Mouse (Mus musculus): Measurements from ENCODE around the gene Haus2. TPM values are rescaled to one million over a fixed set of nuclear protein-coding genes. Genes with fewer than 3 reads are reported as not detected.
A peak's percentile ranks its signal among the peaks of the same experiment; 100 is the strongest.

Gene Haus2
- polyA plus RNA-seq, 2 experiments = 7.4 to 11.4 TPM

GRCm38 (mm10) chr2:120631521-120631920 lies 22.3 kb downstream of the Haus2 start:
- ATAC-seq (ENCODE audit: insufficient read depth) = no peak
- peak in 2 of 3 experiments; percentile 69 to 80 for DNase-seq (ENCODE audit: low read depth in 3 of 3, low spot score in 3 of 3)
- peak; percentile 76 for TF ChIP-seq EP300 (IDR thresholded peaks at IDR 0.05; ENCODE audit: low read depth)
- no peak for TF ChIP-seq CTCF (IDR thresholded peaks at IDR 0.05; ENCODE audit: low read depth)
- peaks cover 12% of the 10 kb centered on the region for H3K27me3 ChIP-seq (ENCODE audit: control insufficient read depth, insufficient read depth, low read length)
- WGBS (ENCODE audit: insufficient replicate concordance) = 23% methylated on average over 2 of the region's 2 CpGs
- no peaks in the 10 kb centered on the region for H3K36me3 ChIP-seq (replicated peaks; ENCODE audit: control insufficient read depth, insufficient read depth, low read depth)
- no peak overlapping the region for H3K9ac ChIP-seq (replicated peaks)
- no peak overlapping the region for H3K4me3 ChIP-seq (ENCODE audit: insufficient read depth in 1 of 2, low read depth in 2 of 2, low read length in 2 of 2)
- H3K9me3 ChIP-seq (ENCODE audit: control insufficient read depth, low read length) = no peaks in the 10 kb centered on the region
- peak overlapping the region; percentile 17 for H3K4me2 ChIP-seq (ENCODE audit: low read depth)
- H3K4me1 ChIP-seq (replicated peaks; ENCODE audit: control insufficient read depth in 2 of 2, insufficient read depth in 2 of 2, low read length in 1 of 2) = peaks cover 17 to 22% of the 10 kb centered on the region in 2 experiments
- no peak overlapping the region for H3K27ac ChIP-seq

- H3K9me3 ChIP-seq (ENCODE audit: control insufficient read depth, low read length) = no peaks in the 10 kb centered on the region
- peak overlapping the region; percentile 17 for H3K4me2 ChIP-seq (ENCODE audit: low read depth)
- no peak overlapping the region for H3K9ac ChIP-seq (replicated peaks)
- WGBS (ENCODE audit: insufficient replicate concordance) = 15% methylated on average over 4 of the region's 4 CpGs
- H3K27me3 ChIP-seq (ENCODE audit: control insufficient read depth, insufficient read depth, low read length) = peaks cover 12% of the 10 kb centered on the region
- no peak for ATAC-seq (ENCODE audit: insufficient read depth)
- DNase-seq (ENCODE audit: low read depth in 3 of 3, low spot score in 3 of 3) = no peak
- TF ChIP-seq EP300 (IDR thresholded peaks at IDR 0.05; ENCODE audit: low read depth) (no peak), CTCF (IDR thresholded peaks at IDR 0.05; ENCODE audit: low read depth) (no peak)
- no peak overlapping the region for H3K4me3 ChIP-seq (ENCODE audit: insufficient read depth in 1 of 2, low read depth in 2 of 2, low read length in 2 of 2)
- no peaks in the 10 kb centered on the region for H3K36me3 ChIP-seq (replicated peaks; ENCODE audit: control insufficient read depth, insufficient read depth, low read depth)
- H3K27ac ChIP-seq = no peak overlapping the region
- H3K4me1 ChIP-seq (replicated peaks; ENCODE audit: control insufficient read depth in 2 of 2, insufficient read depth in 2 of 2, low read length in 1 of 2) = peaks cover 17 to 22% of the 10 kb centered on the region in 2 experiments
These were observed 22.8 kb downstream of the Haus2 start for GRCm38 (mm10) chr2:120631957-120632356.

- no peak overlapping the region for H3K4me3 ChIP-seq (ENCODE audit: insufficient read depth in 1 of 2, low read depth in 2 of 2, low read length in 2 of 2)
- no peaks in the 10 kb centered on the region for H3K27me3 ChIP-seq (ENCODE audit: control insufficient read depth, insufficient read depth, low read length)
- H3K4me1 ChIP-seq (replicated peaks; ENCODE audit: control insufficient read depth in 2 of 2, insufficient read depth in 2 of 2, low read length in 1 of 2) = 0 out of 4 replicates have a peak, but pooled peaks cover 0 to 3% of the 10 kb centered on the region in 2 experiments
- no peak overlapping the region for H3K4me2 ChIP-seq (ENCODE audit: low read depth)
- no peak for DNase-seq (ENCODE audit: low read depth in 3 of 3, low spot score in 3 of 3)
- H3K36me3 ChIP-seq (replicated peaks; ENCODE audit: control insufficient read depth, insufficient read depth, low read depth) = no peaks in the 10 kb centered on the region
- 70% methylated on average over 8 of the region's 8 CpGs for WGBS (ENCODE audit: insufficient replicate concordance)
- TF ChIP-seq CTCF (IDR thresholded peaks at IDR 0.05; ENCODE audit: low read depth) (no peak), EP300 (IDR thresholded peaks at IDR 0.05; ENCODE audit: low read depth) (no peak)
- H3K9me3 ChIP-seq (ENCODE audit: control insufficient read depth, low read length) = no peaks in the 10 kb centered on the region
- no peak overlapping the region for H3K27ac ChIP-seq
- ATAC-seq (ENCODE audit: insufficient read depth) = no peak
- no peak overlapping the region for H3K9ac ChIP-seq (replicated peaks)
These were observed 31.7 kb downstream of the Haus2 start for GRCm38 (mm10) chr2:120640835-120641234.

DNA sequence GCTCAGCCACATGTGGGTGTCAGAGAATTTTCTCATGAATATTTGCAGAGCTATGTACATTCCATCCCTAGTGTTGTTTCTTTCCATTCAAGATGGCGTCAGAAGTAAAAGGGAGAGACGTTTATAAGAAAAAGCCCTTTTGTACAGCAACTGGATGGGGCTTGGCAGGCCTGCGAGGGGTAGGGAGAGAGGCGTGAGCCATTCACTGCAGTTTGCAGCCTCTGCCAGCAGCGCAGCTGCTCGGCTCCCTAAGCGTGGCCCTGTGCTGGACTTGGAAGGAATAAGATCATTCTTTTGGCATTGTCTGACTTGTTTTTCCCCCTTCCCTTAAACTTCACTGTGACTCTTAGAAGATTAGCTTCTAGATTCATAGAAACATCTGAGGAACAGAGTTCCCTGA lies 34.7 kb downstream of the Haus2 start:
- H3K4me2 ChIP-seq (ENCODE audit: low read depth) = no peak overlapping the region
- H3K27me3 ChIP-seq (ENCODE audit: control insufficient read depth, insufficient read depth, low read length) = no peaks in the 10 kb centered on the region
- no peaks in the 10 kb centered on the region for H3K36me3 ChIP-seq (replicated peaks; ENCODE audit: control insufficient read depth, insufficient read depth, low read depth)
- no peak for ATAC-seq (ENCODE audit: insufficient read depth)
- WGBS (ENCODE audit: insufficient replicate concordance) = 68% methylated on average over 7 of the region's 7 CpGs
- no peak overlapping the region for H3K27ac ChIP-seq
- H3K4me3 ChIP-seq (ENCODE audit: insufficient read depth in 1 of 2, low read depth in 2 of 2, low read length in 2 of 2) = no peak overlapping the region
- DNase-seq (ENCODE audit: low read depth in 3 of 3, low spot score in 3 of 3) = no peak
- no peak overlapping the region for H3K9ac ChIP-seq (replicated peaks)
- 0 out of 4 replicates have a peak, but pooled peaks cover 0 to 3% of the 10 kb centered on the region in 2 experiments for H3K4me1 ChIP-seq (replicated peaks; ENCODE audit: control insufficient read depth in 2 of 2, insufficient read depth in 2 of 2, low read length in 1 of 2)
- no peaks in the 10 kb centered on the region for H3K9me3 ChIP-seq (ENCODE audit: control insufficient read depth, low read length)
- TF ChIP-seq CTCF (IDR thresholded peaks at IDR 0.05; ENCODE audit: low read depth) = no peak
- TF ChIP-seq EP300 (IDR thresholded peaks at IDR 0.05; ENCODE audit: low read depth) = no peak

GRCm38 (mm10) chr2:120646777-120647176 lies 37.6 kb downstream of the Haus2 start:
- WGBS (ENCODE audit: insufficient replicate concordance) = 47% methylated on average over 4 of the region's 4 CpGs
- H3K27ac ChIP-seq = no peak overlapping the region

More at GRCm38 (mm10) chr2:120646777-120647176, 37.6 kb downstream of the Haus2 start:
- no peak for ATAC-seq (ENCODE audit: insufficient read depth)
- H3K4me3 ChIP-seq (ENCODE audit: insufficient read depth in 1 of 2, low read depth in 2 of 2, low read length in 2 of 2) = no peak overlapping the region
- H3K9me3 ChIP-seq (ENCODE audit: control insufficient read depth, low read length) = no peaks in the 10 kb centered on the region
- no peaks in the 10 kb centered on the region for H3K36me3 ChIP-seq (replicated peaks; ENCODE audit: control insufficient read depth, insufficient read depth, low read depth)
- no peaks in the 10 kb centered on the region for H3K27me3 ChIP-seq (ENCODE audit: control insufficient read depth, insufficient read depth, low read length)
- no peak for DNase-seq (ENCODE audit: low read depth in 3 of 3, low spot score in 3 of 3)
- H3K4me1 ChIP-seq (replicated peaks; ENCODE audit: control insufficient read depth in 2 of 2, insufficient read depth in 2 of 2, low read length in 1 of 2) = no peaks in the 10 kb centered on the region
- no peak overlapping the region for H3K4me2 ChIP-seq (ENCODE audit: low read depth)
- no peak for TF ChIP-seq EP300 (IDR thresholded peaks at IDR 0.05; ENCODE audit: low read depth)
- no peak for TF ChIP-seq CTCF (IDR thresholded peaks at IDR 0.05; ENCODE audit: low read depth)
- no peak overlapping the region for H3K9ac ChIP-seq (replicated peaks)

All from liver, embryonic 14.5 days (tissue).